Mouse (Mus musculus): ENCODE data around the gene Nvl. TPM values are rescaled to one million over a fixed set of nuclear protein-coding genes. Genes with fewer than 3 reads are reported as not detected.

Nvl gene
- polyA plus RNA-seq (2015; fragmentation: Nextera tagmentation; extraction: Ambion mirVana): 19.5 and 20.9 TPM in 2 replicates

DNA sequence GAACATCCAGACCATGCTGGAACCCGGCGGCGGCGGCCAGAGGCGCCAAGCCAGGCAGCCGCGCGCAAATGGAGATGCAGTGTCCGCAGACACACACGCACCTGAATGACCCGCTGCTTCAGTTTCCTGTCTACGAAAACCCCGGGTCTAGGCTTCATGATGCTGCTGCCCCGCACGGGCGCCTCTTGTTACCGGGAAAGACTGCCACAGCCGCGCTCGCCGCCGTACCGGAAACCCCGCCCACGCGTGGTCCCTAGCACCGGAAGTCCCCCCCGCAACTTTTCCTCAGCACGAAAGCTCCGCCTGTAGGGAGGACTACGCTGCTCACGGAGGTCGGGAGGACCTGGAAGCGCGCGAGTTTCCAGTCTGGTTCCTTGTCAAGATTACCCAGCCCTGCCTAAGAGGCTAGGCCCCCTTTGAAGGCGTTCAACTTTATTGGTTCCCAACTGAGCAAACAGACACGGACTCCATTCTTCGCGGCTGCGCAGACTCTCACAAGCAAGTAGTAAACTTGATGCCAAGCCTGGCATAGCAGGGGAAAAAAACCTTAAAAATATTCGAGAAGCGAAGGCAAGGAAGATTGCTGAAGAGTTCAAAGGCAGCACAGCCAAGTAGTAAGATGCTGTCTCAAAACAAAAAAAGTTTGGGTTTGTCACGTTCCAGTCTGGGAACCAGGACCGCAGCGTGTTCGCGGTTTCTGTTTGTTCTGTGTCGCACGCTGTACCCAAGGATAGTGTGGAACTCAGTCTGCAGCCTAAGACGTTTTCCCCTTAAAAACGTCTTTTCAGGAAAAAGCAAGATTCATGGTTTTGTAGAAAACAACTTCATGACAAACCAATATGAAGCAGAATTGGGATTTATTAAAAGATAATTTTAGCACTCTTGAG, at the start of gene Nvl, which contains the start of gene Cnih4:
Nvl (minus strand) TSS at position 255 of the 887 bp plus-strand sequence.
Cnih4 (plus strand) TSS at position 744 of the 887 bp plus-strand sequence.

DNA sequence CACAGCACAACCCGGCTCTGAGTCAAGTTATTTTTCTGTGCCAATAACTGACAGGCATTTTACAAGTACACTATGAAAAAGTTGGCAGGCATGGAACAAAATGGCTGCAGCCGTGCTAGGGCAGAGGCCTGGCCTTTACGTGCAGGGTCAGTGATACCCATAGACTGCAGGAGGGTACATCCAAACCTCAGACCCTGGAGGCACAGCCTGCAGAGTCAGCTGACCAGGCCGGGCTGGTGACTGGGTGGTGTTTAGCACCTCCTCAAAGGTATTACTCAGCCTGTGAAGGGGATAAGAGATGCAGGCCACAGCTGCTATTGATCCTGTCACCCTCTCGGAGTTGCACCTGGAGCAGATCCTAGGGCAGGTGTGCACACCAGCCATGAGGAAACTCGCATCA, 93.1 kb downstream of the Nvl start, which contains the start of gene 9130409I23Rik:
9130409I23Rik (plus strand) TSS at position 301 of the 400 bp plus-strand sequence.

Other genes starting within 250 kb of the Nvl start
- gene Pycr2, start 239.9 kb downstream of the Nvl start, polyA plus RNA-seq (2015; fragmentation: Nextera tagmentation; extraction: Ambion mirVana): 82.2 and 100 TPM in 2 replicates
- 4.7 and 4.9 TPM in 2 replicates for gene Lefty1, start 209.2 kb downstream of the Nvl start, polyA plus RNA-seq (2015; fragmentation: Nextera tagmentation; extraction: Ambion mirVana)
- 11.9 and 12.4 TPM in 2 replicates for gene Tmem63a, start 201.9 kb downstream of the Nvl start, polyA plus RNA-seq (2015; fragmentation: Nextera tagmentation; extraction: Ambion mirVana)
- gene Ephx1, start 123.3 kb downstream of the Nvl start, polyA plus RNA-seq (2015; fragmentation: Nextera tagmentation; extraction: Ambion mirVana): 2.4 and 3.7 TPM in 2 replicates
- gene 9130409I23Rik, start 93.0 kb downstream of the Nvl start, polyA plus RNA-seq (2015; fragmentation: Nextera tagmentation; extraction: Ambion mirVana): not detected in 2 replicates
- 75.2 and 76.6 TPM in 2 replicates for gene Cnih4, start 489 bp upstream of the Nvl start, polyA plus RNA-seq (2015; fragmentation: Nextera tagmentation; extraction: Ambion mirVana)
- 85.6 and 90.1 TPM in 2 replicates for gene Wdr26, start 67.8 kb upstream of the Nvl start, polyA plus RNA-seq (2015; fragmentation: Nextera tagmentation; extraction: Ambion mirVana)
- not detected in 2 replicates for gene Cnih3, start 208.4 kb upstream of the Nvl start, polyA plus RNA-seq (2015; fragmentation: Nextera tagmentation; extraction: Ambion mirVana)

Data from spleen, postnatal 0 days (tissue).